Mouse (Mus musculus) spleen, adult 2 months (tissue): ENCODE measurements around the gene March10. TPM values are rescaled to one million over a fixed set of nuclear protein-coding genes. Genes with fewer than 3 reads are reported as not detected.

Experiments
- DNase-seq, 2 experiments: peaks; one replicate each; pipeline versions ENCODE4 v3.0.0 to v3.0.0-alpha.2; 2012 to 2021; ENCODE audit warnings: low spot score in 2 of 2, low read depth in 1 of 2
- H3K27ac ChIP-seq: fragments of 200-500 bp; 2 replicates; pipeline ENCODE4 v1.5.1; 2012; ENCODE audit warnings: low read length, inconsistent platforms; ENCODE audit not compliant: insufficient read depth
- H3K27me3 ChIP-seq: fragments of 200-500 bp; 2 replicates; pipeline ENCODE4 v1.6.1; 2012; ENCODE audit warnings: mild to moderate bottlenecking, moderate library complexity, low read length, inconsistent platforms; ENCODE audit not compliant: control insufficient read depth, insufficient read depth
- H3K36me3 ChIP-seq: fragments of 200-500 bp; 2 replicates; pipeline ENCODE4 v1.6.1; 2012; ENCODE audit warnings: mild to moderate bottlenecking, low read length, inconsistent platforms; ENCODE audit not compliant: control insufficient read depth, insufficient read depth
- H3K4me1 ChIP-seq: fragments of 200-500 bp; 2 replicates; pipeline ENCODE4 v1.6.1; 2011; ENCODE audit warnings: inconsistent platforms; ENCODE audit not compliant: control insufficient read depth, insufficient read depth, insufficient read length
- H3K4me3 ChIP-seq: fragments of 200-500 bp; 2 replicates; pipeline ENCODE4 v1.5.1; 2011; ENCODE audit warnings: mild to moderate bottlenecking, inconsistent platforms; ENCODE audit not compliant: insufficient read depth, insufficient read length; ENCODE audit errors: extremely low read depth
- CTCF ChIP-seq: fragments of 200-500 bp; IDR thresholded peaks from 2 replicates; pipeline ENCODE4 v1.5.1; 2011; ENCODE audit warnings: mild to moderate bottlenecking, inconsistent platforms; ENCODE audit not compliant: insufficient read depth, insufficient read length, insufficient replicate concordance; ENCODE audit errors: extremely low read depth
- POLR2A ChIP-seq: fragments of 200-500 bp; IDR thresholded peaks from 2 replicates; pipeline ENCODE4 v1.6.1; 2011; ENCODE audit warnings: low read depth, low read length, inconsistent platforms
- WGBS: fragments of 180-500 bp; shearing (Covaris S2); methylation state at CpG from one replicate; pipeline ENCODE4 v1.1.7; 2018; 5-methylcytosine and 5-hydroxymethylcytosine counted together
- polyA plus RNA-seq: library from polyadenylated mRNA; depleted of rRNA; stranded (reverse); fragments of >200 nt; gene quantifications from 2 replicates; pipeline ENCODE4 v1.2.3, GENCODE M21; 2012; rRNA removed

The March10 gene
- polyA plus RNA-seq: not detected in 2 replicates

GRCm38 (mm10) chr11:105456497-105456907 is at the start of gene March10:
TSS of gene March10 (minus strand) at chr11:105456735.
- no peaks in the 10 kb centered on the region for H3K36me3 ChIP-seq
- TF ChIP-seq POLR2A (no peak), CTCF (no peak)
- no peak within 1 kb of the TSS for H3K27ac ChIP-seq
- WGBS: 8% methylated on average over 35 of the region's 35 CpGs
- H3K4me1 ChIP-seq: peaks cover 3% of the 10 kb centered on the region
- DNase-seq: no peak
- H3K27me3 ChIP-seq: peaks cover 7% of the 10 kb centered on the region
- no peak within 1 kb of the TSS for H3K4me3 ChIP-seq

- no peak for TF ChIP-seq POLR2A
- no peak for TF ChIP-seq CTCF
- no peak overlapping the region for H3K27ac ChIP-seq
- H3K4me3 ChIP-seq: no peak overlapping the region
- H3K4me1 ChIP-seq: no peaks in the 10 kb centered on the region
- DNase-seq: peak in 1 of 2 experiments; percentile 3
- no peaks in the 10 kb centered on the region for H3K36me3 ChIP-seq
- no peaks in the 10 kb centered on the region for H3K27me3 ChIP-seq
- WGBS: 46% methylated on average over 11 of the region's 11 CpGs
These were observed 49.8 kb upstream of the March10 start for GRCm38 (mm10) chr11:105506322-105506721.

GRCm38 (mm10) chr11:105505038-105505437 is 48.5 kb upstream of the March10 start:
- no peak for TF ChIP-seq CTCF
- no peak for TF ChIP-seq POLR2A
- H3K4me3 ChIP-seq: no peak overlapping the region
- no peak for DNase-seq
- H3K27ac ChIP-seq: no peak overlapping the region
- no peaks in the 10 kb centered on the region for H3K36me3 ChIP-seq
- WGBS: 90% methylated on average over 3 of the region's 3 CpGs
- no peaks in the 10 kb centered on the region for H3K4me1 ChIP-seq
- H3K27me3 ChIP-seq: no peaks in the 10 kb centered on the region

- TF ChIP-seq CTCF (no peak), POLR2A (no peak)
- H3K27ac ChIP-seq: no peak overlapping the region
- no peak for DNase-seq
- H3K27me3 ChIP-seq: no peaks in the 10 kb centered on the region
- 11% methylated on average over 4 of the region's 4 CpGs for WGBS
- H3K4me1 ChIP-seq: no peaks in the 10 kb centered on the region
- H3K36me3 ChIP-seq: no peaks in the 10 kb centered on the region
- no peak overlapping the region for H3K4me3 ChIP-seq
These were observed 45.8 kb upstream of the March10 start for GRCm38 (mm10) chr11:105502311-105502710.

- no peak for DNase-seq
- Histone ChIP-seq H3K27me3 (no peaks in the 10 kb centered on the region), H3K4me1 (no peaks in the 10 kb centered on the region), H3K36me3 (no peaks in the 10 kb centered on the region), H3K27ac (no peak overlapping the region), H3K4me3 (no peak overlapping the region)
- TF ChIP-seq POLR2A (no peak), CTCF (no peak)
- 80% methylated on average over 6 of the region's 6 CpGs for WGBS
These were observed 41.0 kb upstream of the March10 start for GRCm38 (mm10) chr11:105497505-105497904.

GRCm38 (mm10) chr11:105496665-105497064 is 40.1 kb upstream of the March10 start:
- Histone ChIP-seq H3K36me3 (no peaks in the 10 kb centered on the region), H3K27ac (no peak overlapping the region), H3K27me3 (no peaks in the 10 kb centered on the region), H3K4me3 (no peak overlapping the region), H3K4me1 (no peaks in the 10 kb centered on the region)
- 33% methylated on average over 7 of the region's 7 CpGs for WGBS
- DNase-seq: no peak
- TF ChIP-seq POLR2A: no peak
- TF ChIP-seq CTCF: no peak

GRCm38 (mm10) chr11:105495591-105496270 is 39.2 kb upstream of the March10 start:
- WGBS: 92% methylated on average over 18 of the region's 18 CpGs

More at GRCm38 (mm10) chr11:105495591-105496270, 39.2 kb upstream of the March10 start:
- Histone ChIP-seq H3K4me3 (no peak overlapping the region), H3K27ac (no peak overlapping the region), H3K36me3 (no peaks in the 10 kb centered on the region), H3K4me1 (no peaks in the 10 kb centered on the region), H3K27me3 (no peaks in the 10 kb centered on the region)
- TF ChIP-seq CTCF (no peak), POLR2A (no peak)
- no peak for DNase-seq
